Mouse (Mus musculus) myocyte (in vitro differentiated cells): ENCODE measurements around the gene Mical3. TPM values are rescaled to one million over a fixed set of nuclear protein-coding genes. Genes with fewer than 3 reads are reported as not detected.

Experiments
- H3K27me3 ChIP-seq: one replicate; pipeline ENCODE4 v1.6.1; 2011; ENCODE audit not compliant: control insufficient read depth, insufficient read depth, insufficient read length
- H3K36me3 ChIP-seq: one replicate; pipeline ENCODE4 v1.6.1; 2011; ENCODE audit not compliant: control insufficient read depth, insufficient read depth
- H3K4me2 ChIP-seq: one replicate; pipeline ENCODE4 v1.6.1; 2011; ENCODE audit warnings: low read depth, control low read depth
- H3K4me3 ChIP-seq: one replicate; pipeline ENCODE4 v1.5.1; 2011; ENCODE audit warnings: mild to moderate bottlenecking, control low read depth, moderate library complexity
- H3K79me2 ChIP-seq: one replicate; pipeline ENCODE4 v1.6.1; 2011; ENCODE audit not compliant: control insufficient read depth, insufficient read depth
- H3ac ChIP-seq: one replicate; pipeline ENCODE4 v1.6.1; 2011; ENCODE audit not compliant: control insufficient read depth, insufficient read length
- CEBPB ChIP-seq: IDR thresholded peaks from 2 replicates; pipeline ENCODE4 v1.6.1; 2011; ENCODE audit warnings: mild to moderate bottlenecking, moderate library complexity; ENCODE audit not compliant: poor library complexity, insufficient read depth, severe bottlenecking
- E2F4 ChIP-seq: IDR thresholded peaks from one replicate; pipeline ENCODE4 v1.6.1; 2011; ENCODE audit warnings: mild to moderate bottlenecking, control low read depth, moderate library complexity; ENCODE audit not compliant: insufficient read depth
- MAX ChIP-seq: IDR thresholded peaks from one replicate; pipeline ENCODE4 v1.6.1; 2011; ENCODE audit warnings: low read depth, mild to moderate bottlenecking, control low read depth
- MYOD1 ChIP-seq, 3 experiments: IDR thresholded peaks; one replicate each; pipeline ENCODE4 v1.6.1; 2011; ENCODE audit warnings: control low read depth in 2 of 3, low read depth in 2 of 3, mild to moderate bottlenecking in 2 of 3, moderate library complexity in 1 of 3; ENCODE audit not compliant: insufficient read length in 2 of 3, control insufficient read depth in 1 of 3
- MYOG ChIP-seq, 3 experiments: IDR thresholded peaks; one replicate each; pipeline ENCODE4 v1.6.1; 2011; ENCODE audit warnings: control low read depth in 2 of 3, low read depth in 2 of 3, mild to moderate bottlenecking in 2 of 3; ENCODE audit not compliant: insufficient read length in 2 of 3, control insufficient read depth in 1 of 3, insufficient read depth in 1 of 3
- POLR2A ChIP-seq: IDR thresholded peaks from one replicate; pipeline ENCODE4 v1.6.1; 2011; ENCODE audit warnings: low read depth, mild to moderate bottlenecking, control low read depth, moderate library complexity; ENCODE audit not compliant: insufficient read length
- POLR2AphosphoS2 ChIP-seq: IDR thresholded peaks from one replicate; pipeline ENCODE4 v1.6.1; 2011; ENCODE audit warnings: low read depth, control low read depth; ENCODE audit not compliant: insufficient read length
- REST ChIP-seq: IDR thresholded peaks from one replicate; pipeline ENCODE4 v1.6.1; 2011; ENCODE audit warnings: mild to moderate bottlenecking, control low read depth, moderate library complexity; ENCODE audit not compliant: insufficient read depth, insufficient read length
- SRF ChIP-seq: IDR thresholded peaks from one replicate; pipeline ENCODE4 v1.6.1; 2011; ENCODE audit warnings: low read depth; ENCODE audit not compliant: control insufficient read depth, insufficient read length
- TCF12 ChIP-seq: IDR thresholded peaks from one replicate; pipeline ENCODE4 v1.6.1; 2011; ENCODE audit warnings: mild to moderate bottlenecking, control low read depth; ENCODE audit not compliant: poor library complexity, insufficient read depth, severe bottlenecking
- TCF3 ChIP-seq: IDR thresholded peaks from one replicate; pipeline ENCODE4 v1.6.1; 2011; ENCODE audit warnings: low read depth, control low read depth; ENCODE audit not compliant: insufficient read length
- USF1 ChIP-seq: IDR thresholded peaks from one replicate; pipeline ENCODE4 v1.6.1; 2011; ENCODE audit warnings: low read depth, mild to moderate bottlenecking, control low read depth, moderate library complexity
- polyA plus RNA-seq: library from polyadenylated mRNA; unstranded; fragments of >200 nt; fragmentation: generic; extraction: Trizol; gene quantifications from one replicate; pipeline ENCODE4 v1.2.1, GENCODE M21; 2012; ENCODE audit warnings: missing spikeins

Mical3 gene
- polyA plus RNA-seq, 1 experiment = 17.7 TPM

DNA sequence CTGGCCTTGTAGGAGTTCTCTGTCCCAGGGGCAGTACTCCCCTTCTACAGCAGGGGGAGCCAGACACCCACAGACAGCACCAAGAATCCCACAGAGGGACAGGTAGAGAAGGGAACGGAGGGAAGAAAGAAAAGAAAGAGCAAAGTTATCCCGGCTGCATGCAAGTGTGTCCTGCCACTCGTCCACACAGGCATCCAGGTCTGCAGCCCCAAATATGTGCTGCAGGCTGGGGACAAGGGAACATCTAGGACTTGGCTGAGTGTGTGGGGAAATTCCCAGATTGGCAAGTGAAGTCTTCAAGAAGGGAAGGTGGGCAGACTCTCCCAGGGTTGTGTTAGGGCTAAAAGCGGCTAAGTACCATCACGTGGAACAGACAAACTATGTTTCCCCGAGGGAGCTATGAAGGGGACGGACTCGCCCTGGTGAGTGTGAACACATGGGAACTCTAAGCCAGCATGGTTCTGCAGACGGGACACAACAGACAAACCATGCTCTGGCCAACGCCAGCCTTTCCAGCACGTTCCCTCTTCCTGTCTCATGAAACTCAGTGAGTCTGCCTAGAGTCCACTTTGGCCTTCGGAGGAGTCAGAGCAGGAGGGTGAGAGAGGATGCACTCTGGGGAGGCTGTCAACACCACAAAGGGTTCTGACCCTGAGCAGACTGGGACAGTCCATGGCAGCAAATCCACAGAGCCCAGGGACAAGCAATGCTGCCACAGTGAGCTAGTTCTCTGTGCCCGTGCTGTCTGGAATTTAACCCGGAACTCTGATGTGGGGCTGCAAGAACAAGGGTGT is 158.8 kb downstream of the Mical3 start:
- H3K79me2 ChIP-seq = no peaks in the 10 kb centered on the region
- peaks cover 8% of the 10 kb centered on the region for H3K36me3 ChIP-seq
- no peak overlapping the region for H3ac ChIP-seq
- no peaks in the 10 kb centered on the region for H3K27me3 ChIP-seq
- no peak overlapping the region for H3K4me3 ChIP-seq
- TF ChIP-seq MYOG (IDR thresholded peaks at IDR 0.05; ENCODE audit: control insufficient read depth in 1 of 3, insufficient read depth in 1 of 3, insufficient read length in 2 of 3, low read depth in 2 of 3) = no peak
- TF ChIP-seq POLR2AphosphoS2 = no peak
- TF ChIP-seq MAX = no peak
- TF ChIP-seq E2F4 = no peak
- TF ChIP-seq TCF3 = no peak
- TF ChIP-seq TCF12 = no peak
- no peak overlapping the region for H3K4me2 ChIP-seq

DNA sequence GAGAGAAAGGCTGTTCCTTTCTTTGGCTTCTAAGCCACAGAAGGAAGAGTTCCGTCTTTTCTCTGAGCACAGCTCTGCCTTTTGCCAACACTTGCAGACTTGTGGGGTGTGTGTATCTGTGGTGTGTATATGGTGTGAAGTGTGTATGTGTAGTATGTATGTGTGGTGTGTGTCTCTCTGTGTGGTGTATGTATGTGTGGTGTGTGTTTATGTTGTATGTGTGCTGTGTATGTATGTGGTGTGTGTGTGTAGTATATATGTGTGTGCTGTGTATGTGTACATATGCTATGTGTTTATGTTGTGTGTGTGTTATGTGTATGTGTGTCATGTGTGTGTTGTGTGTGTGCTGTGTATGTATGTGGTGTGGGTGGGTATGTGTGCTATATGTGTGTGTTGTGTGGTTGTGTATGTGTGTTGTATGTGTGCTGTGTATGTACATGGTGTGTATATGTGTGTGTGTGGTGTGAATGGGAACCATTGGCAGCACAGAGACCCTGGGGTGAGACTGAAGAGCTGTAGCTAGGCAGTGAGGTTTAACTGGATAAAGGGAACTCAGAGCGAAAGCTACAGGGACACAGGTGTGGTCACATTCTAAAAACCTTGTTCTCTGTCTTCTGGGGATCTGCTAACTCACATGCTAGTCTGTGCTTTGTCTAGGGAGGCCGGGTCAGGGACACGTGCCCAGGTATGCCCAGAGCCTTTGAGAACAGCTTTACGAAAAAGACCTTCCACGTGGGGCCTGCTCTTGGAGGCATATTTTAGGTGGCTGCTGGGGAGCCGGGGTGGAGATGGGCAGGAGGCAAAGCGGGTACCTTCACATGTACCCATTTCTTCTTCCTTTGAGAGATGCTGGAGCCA is 159.6 kb downstream of the Mical3 start:
- H3K27me3 ChIP-seq = no peaks in the 10 kb centered on the region
- H3K79me2 ChIP-seq = no peaks in the 10 kb centered on the region
- H3K36me3 ChIP-seq = peaks cover 8% of the 10 kb centered on the region
- no peak overlapping the region for H3K4me2 ChIP-seq
- no peak overlapping the region for H3ac ChIP-seq
- TF ChIP-seq CEBPB = no peak
- TF ChIP-seq TCF12 = no peak
- TF ChIP-seq POLR2AphosphoS2 = no peak
- TF ChIP-seq MYOD1 (IDR thresholded peaks at IDR 0.05; ENCODE audit: control insufficient read depth in 1 of 3, insufficient read length in 2 of 3, low read depth in 2 of 3) = no peak
- no peak for TF ChIP-seq E2F4
- no peak for TF ChIP-seq REST
- TF ChIP-seq POLR2A = no peak
- TF ChIP-seq MYOG (IDR thresholded peaks at IDR 0.05; ENCODE audit: control insufficient read depth in 1 of 3, insufficient read depth in 1 of 3, insufficient read length in 2 of 3, low read depth in 2 of 3) = no peak
- no peak for TF ChIP-seq SRF
- TF ChIP-seq MAX = no peak
- TF ChIP-seq USF1 = no peak
- no peak for TF ChIP-seq TCF3
- no peak overlapping the region for H3K4me3 ChIP-seq

DNA sequence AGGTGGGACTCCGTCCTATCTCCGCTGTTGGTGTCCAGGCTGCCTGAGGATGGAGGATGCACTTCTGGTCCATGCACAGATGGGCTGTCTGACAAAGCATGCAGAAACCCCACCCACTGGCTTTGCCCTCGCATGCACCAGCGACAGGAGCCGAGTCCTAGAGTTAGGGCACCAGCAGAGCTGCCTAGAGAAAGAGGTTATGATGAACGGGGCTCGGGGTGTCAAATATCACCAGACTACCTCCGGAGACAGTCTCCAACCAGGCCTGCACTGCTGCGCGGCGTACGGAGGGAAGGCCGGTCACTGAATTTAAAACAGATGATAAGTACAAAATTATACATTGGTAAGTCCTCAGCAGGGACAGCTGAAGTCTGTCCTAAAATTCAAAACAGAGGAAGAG is 165.0 kb downstream of the Mical3 start:
- Histone ChIP-seq H3K79me2 (no peaks in the 10 kb centered on the region), H3K36me3 (peaks cover 3% of the 10 kb centered on the region), H3K4me3 (no peak overlapping the region), H3K27me3 (no peaks in the 10 kb centered on the region), H3K4me2 (no peak overlapping the region), H3ac (no peak overlapping the region)
- TF ChIP-seq MAX (no peak), TCF12 (no peak), MYOG (IDR thresholded peaks at IDR 0.05; ENCODE audit: control insufficient read depth in 1 of 3, insufficient read depth in 1 of 3, insufficient read length in 2 of 3, low read depth in 2 of 3) (no peak)

DNA sequence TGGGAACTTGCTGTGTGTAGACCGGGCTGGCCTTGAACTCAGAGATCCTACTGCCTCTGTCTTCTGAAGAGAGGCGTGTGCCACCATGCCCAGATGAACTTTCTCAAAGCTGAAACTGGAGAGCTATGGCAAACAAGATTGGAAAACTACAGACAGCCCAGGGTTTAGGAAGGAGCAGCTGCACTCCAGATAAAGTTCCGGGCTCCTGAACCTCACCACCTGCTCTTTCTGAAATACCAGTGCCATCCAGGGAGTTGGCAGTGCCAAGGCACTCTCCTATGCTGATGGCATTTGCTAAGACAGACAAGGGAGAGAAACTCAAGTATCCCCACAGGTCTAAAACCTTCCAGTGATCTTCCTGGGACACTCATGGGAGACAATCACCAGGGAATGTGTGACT is 166.6 kb downstream of the Mical3 start:
- Histone ChIP-seq H3K27me3 (no peaks in the 10 kb centered on the region), H3K4me3 (no peak overlapping the region), H3ac (no peak overlapping the region), H3K79me2 (no peaks in the 10 kb centered on the region), H3K4me2 (no peak overlapping the region), H3K36me3 (peaks cover 3% of the 10 kb centered on the region)
- TF ChIP-seq TCF3 (no peak), MYOG (IDR thresholded peaks at IDR 0.05; ENCODE audit: control insufficient read depth in 1 of 3, insufficient read depth in 1 of 3, insufficient read length in 2 of 3, low read depth in 2 of 3) (peak in 2 of 3 experiments; percentile 89 to 92), REST (no peak), MAX (no peak), E2F4 (no peak), MYOD1 (IDR thresholded peaks at IDR 0.05; ENCODE audit: control insufficient read depth in 1 of 3, insufficient read length in 2 of 3, low read depth in 2 of 3) (peak; percentile 73 to 86 (median 75)), SRF (no peak), USF1 (no peak), POLR2A (no peak), CEBPB (no peak), POLR2AphosphoS2 (no peak), TCF12 (peak; percentile 81)
